Mouse (Mus musculus): ENCODE measurements at regions not wholly inside any gene's neighbourhood (a gene's known extent, or its start where the extent isn't known, plus 50 kb on each side); places are given as distances from the start of the nearest gene placed in this dataset.
"Not testable (repeated sequence)": the region's sequence is repeated elsewhere in the genome, so short reads cannot be mapped to it uniquely, and the experiment has no call there.

GRCm38 (mm10) chrX:19903962-19904930 is 155.1 kb upstream of the Chst7 start:
- Histone ChIP-seq H3K4me3 (no peak overlapping the region), H3K27ac (replicated peaks) (no peak overlapping the region), H3K9me3 (no peaks in the 10 kb centered on the region), H3K27me3 (no peaks in the 10 kb centered on the region), H3K4me2 (no peak overlapping the region), H3K9ac (no peak overlapping the region), H3K36me3 (no peaks in the 10 kb centered on the region), H3K4me1 (replicated peaks) (no peaks in the 10 kb centered on the region)
- WGBS: 55% methylated on average over 6 of the region's 6 CpGs
- ATAC-seq (ENCODE audit: low read depth): peak; percentile 88

- Histone ChIP-seq H3K27me3 (no peaks in the 10 kb centered on the region), H3K9ac (no peak overlapping the region), H3K36me3 (no peaks in the 10 kb centered on the region), H3K4me1 (replicated peaks) (no peaks in the 10 kb centered on the region), H3K4me2 (no peak overlapping the region), H3K4me3 (no peak overlapping the region), H3K27ac (replicated peaks) (no peak overlapping the region), H3K9me3 (no peaks in the 10 kb centered on the region)
- no peak for ATAC-seq (ENCODE audit: low read depth)
Observed at GRCm38 (mm10) chrX:19906646-19907371, 152.6 kb upstream of the Chst7 start.

GRCm38 (mm10) chrX:19917001-19917400 is 142.4 kb upstream of the Chst7 start:
- 86% methylated on average over 1 of the region's 1 CpGs for WGBS
- ATAC-seq (ENCODE audit: low read depth): no peak
- H3K4me1 ChIP-seq (replicated peaks): no peaks in the 10 kb centered on the region

GRCm38 (mm10) chrX:19929376-19929775 is 130.0 kb upstream of the Chst7 start:
- H3K4me1 ChIP-seq (replicated peaks); H3K27ac ChIP-seq (replicated peaks); H3K9me3 ChIP-seq; H3K4me3 ChIP-seq; H3K4me2 ChIP-seq; H3K36me3 ChIP-seq; ATAC-seq (ENCODE audit: low read depth); H3K9ac ChIP-seq; H3K27me3 ChIP-seq: not testable (repeated sequence)
- WGBS: 85% methylated on average over 3 of the region's 3 CpGs

More at GRCm38 (mm10) chrX:19917001-19917400, 142.4 kb upstream of the Chst7 start:
- Histone ChIP-seq H3K4me2 (no peak overlapping the region), H3K27ac (replicated peaks) (no peak overlapping the region), H3K36me3 (no peaks in the 10 kb centered on the region), H3K9ac (no peak overlapping the region), H3K27me3 (no peaks in the 10 kb centered on the region), H3K4me3 (no peak overlapping the region), H3K9me3 (no peaks in the 10 kb centered on the region)

- Histone ChIP-seq H3K27ac (replicated peaks) (no peak overlapping the region), H3K9me3 (no peaks in the 10 kb centered on the region), H3K9ac (no peak overlapping the region), H3K27me3 (no peaks in the 10 kb centered on the region), H3K4me2 (no peak overlapping the region), H3K4me3 (no peak overlapping the region), H3K36me3 (no peaks in the 10 kb centered on the region), H3K4me1 (replicated peaks) (no peaks in the 10 kb centered on the region)
- 74% methylated on average over 3 of the region's 3 CpGs for WGBS
- no peak for ATAC-seq (ENCODE audit: low read depth)
Observed at GRCm38 (mm10) chrX:19929866-19930265, 129.5 kb upstream of the Chst7 start.

GRCm38 (mm10) chrX:19943305-19943704 is 116.1 kb upstream of the Chst7 start:
- no peak for ATAC-seq (ENCODE audit: low read depth)
- Histone ChIP-seq H3K27me3 (no peaks in the 10 kb centered on the region), H3K9me3 (no peaks in the 10 kb centered on the region), H3K36me3 (no peaks in the 10 kb centered on the region), H3K4me1 (replicated peaks) (no peaks in the 10 kb centered on the region), H3K4me3 (no peak overlapping the region), H3K9ac (no peak overlapping the region), H3K27ac (replicated peaks) (no peak overlapping the region), H3K4me2 (no peak overlapping the region)
- WGBS: 70% methylated on average over 2 of the region's 2 CpGs

Measured in neural tube, embryonic 13.5 days (tissue).